Mouse (Mus musculus) myocyte (in vitro differentiated cells): ENCODE measurements around the gene Plgrkt.

Source experiments
- CEBPB ChIP-seq: IDR thresholded peaks from 2 replicates; pipeline ENCODE4 v1.6.1; 2011; ENCODE audit warnings: mild to moderate bottlenecking, moderate library complexity; ENCODE audit not compliant: poor library complexity, insufficient read depth, severe bottlenecking
- MAX ChIP-seq: IDR thresholded peaks from one replicate; pipeline ENCODE4 v1.6.1; 2011; ENCODE audit warnings: low read depth, mild to moderate bottlenecking, control low read depth
- MYOD1 ChIP-seq, 3 experiments: IDR thresholded peaks; one replicate each; pipeline ENCODE4 v1.6.1; 2011; ENCODE audit warnings: control low read depth in 2 of 3, low read depth in 2 of 3, mild to moderate bottlenecking in 2 of 3, moderate library complexity in 1 of 3; ENCODE audit not compliant: insufficient read length in 2 of 3, control insufficient read depth in 1 of 3
- MYOG ChIP-seq, 3 experiments: IDR thresholded peaks; one replicate each; pipeline ENCODE4 v1.6.1; 2011; ENCODE audit warnings: control low read depth in 2 of 3, low read depth in 2 of 3, mild to moderate bottlenecking in 2 of 3; ENCODE audit not compliant: insufficient read length in 2 of 3, control insufficient read depth in 1 of 3, insufficient read depth in 1 of 3
- POLR2A ChIP-seq: IDR thresholded peaks from one replicate; pipeline ENCODE4 v1.6.1; 2011; ENCODE audit warnings: low read depth, mild to moderate bottlenecking, control low read depth, moderate library complexity; ENCODE audit not compliant: insufficient read length
- POLR2AphosphoS2 ChIP-seq: IDR thresholded peaks from one replicate; pipeline ENCODE4 v1.6.1; 2011; ENCODE audit warnings: low read depth, control low read depth; ENCODE audit not compliant: insufficient read length
- REST ChIP-seq: IDR thresholded peaks from one replicate; pipeline ENCODE4 v1.6.1; 2011; ENCODE audit warnings: mild to moderate bottlenecking, control low read depth, moderate library complexity; ENCODE audit not compliant: insufficient read depth, insufficient read length
- SRF ChIP-seq: IDR thresholded peaks from one replicate; pipeline ENCODE4 v1.6.1; 2011; ENCODE audit warnings: low read depth; ENCODE audit not compliant: control insufficient read depth, insufficient read length
- TCF12 ChIP-seq: IDR thresholded peaks from one replicate; pipeline ENCODE4 v1.6.1; 2011; ENCODE audit warnings: mild to moderate bottlenecking, control low read depth; ENCODE audit not compliant: poor library complexity, insufficient read depth, severe bottlenecking
- USF1 ChIP-seq: IDR thresholded peaks from one replicate; pipeline ENCODE4 v1.6.1; 2011; ENCODE audit warnings: low read depth, mild to moderate bottlenecking, control low read depth, moderate library complexity

DNA sequence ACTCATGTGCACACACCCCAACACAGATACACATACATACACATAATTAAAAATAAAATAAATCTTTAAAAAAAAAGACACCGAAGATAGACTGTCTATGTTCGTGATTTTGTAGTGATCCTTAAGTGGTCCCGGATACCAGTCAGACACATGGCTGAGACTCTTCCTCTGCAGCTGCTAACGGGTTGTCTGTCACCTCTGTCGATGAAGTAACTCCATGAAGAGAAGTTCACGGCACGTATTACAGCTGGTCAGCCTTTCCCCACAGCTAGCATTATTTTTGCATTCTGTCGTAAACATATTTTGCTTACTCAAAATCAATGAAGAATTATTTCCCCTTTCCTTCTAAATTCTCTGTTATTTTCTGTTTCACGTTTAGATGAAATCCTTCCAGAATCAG is 26.1 kb upstream of the Plgrkt start:
- TF ChIP-seq REST: no peak
- no peak for TF ChIP-seq MYOD1 (IDR thresholded peaks at IDR 0.05; ENCODE audit: control insufficient read depth in 1 of 3, insufficient read length in 2 of 3, low read depth in 2 of 3)
- TF ChIP-seq POLR2A: no peak
- TF ChIP-seq TCF12: no peak
- TF ChIP-seq MAX: no peak
- TF ChIP-seq POLR2AphosphoS2: no peak
- no peak for TF ChIP-seq USF1
- TF ChIP-seq CEBPB: no peak
- no peak for TF ChIP-seq MYOG (IDR thresholded peaks at IDR 0.05; ENCODE audit: control insufficient read depth in 1 of 3, insufficient read depth in 1 of 3, insufficient read length in 2 of 3, low read depth in 2 of 3)
- no peak for TF ChIP-seq SRF
